Mouse (Mus musculus): Measurements from ENCODE around the gene Fam71e2. TPM values are rescaled to one million over a fixed set of nuclear protein-coding genes. Genes with fewer than 3 reads are reported as not detected.

The Fam71e2 gene
- not detected for polyA plus RNA-seq (2017; shearing (Covaris generic))

DNA sequence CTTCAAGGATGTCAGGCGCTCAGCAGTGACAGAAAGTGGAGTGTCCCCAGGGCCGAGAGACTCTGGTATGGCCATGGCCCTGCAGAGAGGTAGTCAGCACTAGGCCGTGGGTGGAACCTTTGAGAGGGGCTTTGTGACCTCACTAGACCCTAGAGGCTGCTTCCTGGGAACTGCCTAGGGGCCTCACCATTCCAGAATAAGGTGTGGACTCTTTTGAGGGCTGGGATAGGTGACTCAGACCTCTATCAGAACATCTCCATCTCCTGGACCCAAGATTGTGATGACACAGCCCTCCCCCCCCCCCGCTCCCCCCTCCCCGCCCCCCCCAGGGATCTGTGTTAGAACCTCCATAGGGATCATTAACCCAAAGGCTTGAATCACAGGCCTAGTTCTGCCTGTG lies at the start of gene Fam71e2:
Gene Fam71e2, minus strand, starts transcription at position 101 of the 400 bp plus-strand sequence.

DNA sequence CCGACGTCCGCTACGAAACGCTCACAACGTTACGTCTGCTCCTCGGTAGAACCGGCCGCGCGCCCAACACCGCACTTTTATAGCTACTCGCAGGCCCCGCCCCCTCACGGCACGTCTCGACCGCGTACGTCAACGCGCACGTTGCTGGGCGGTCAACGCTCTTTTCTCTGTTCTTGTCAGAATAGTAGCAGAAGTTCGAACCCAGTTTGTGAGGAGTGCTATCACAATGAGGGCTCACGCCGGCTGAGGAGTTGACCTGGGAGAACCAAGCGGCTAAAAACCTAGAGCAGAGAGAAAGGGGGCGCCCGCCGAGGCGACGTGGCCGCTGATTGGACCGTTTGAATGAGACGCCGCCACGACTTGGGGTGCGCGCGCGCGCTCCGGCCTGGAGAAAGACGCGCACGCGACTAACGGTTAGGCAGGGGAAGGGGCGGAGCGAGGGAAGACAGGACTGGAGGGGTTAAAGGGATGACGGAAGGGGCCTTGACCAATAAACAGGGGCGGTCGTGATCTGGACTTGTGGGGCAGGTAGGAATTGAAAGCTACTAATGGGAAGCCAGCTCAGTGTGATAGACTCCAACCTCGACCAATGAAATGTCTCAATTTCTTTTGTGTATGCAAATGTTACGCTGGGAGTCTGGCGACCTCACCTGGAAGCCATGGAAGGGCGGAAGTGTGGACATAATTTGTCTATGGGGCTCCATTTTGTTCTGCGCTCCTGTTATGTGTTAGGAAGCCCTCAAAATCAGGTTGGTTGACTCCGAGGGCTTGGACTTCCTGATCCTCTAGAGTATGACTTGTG lies 41.4 kb upstream of the Fam71e2 start, which contains the start of gene Ube2s:
Gene Ube2s, minus strand, starts transcription at position 288 of the 802 bp plus-strand sequence.

DNA sequence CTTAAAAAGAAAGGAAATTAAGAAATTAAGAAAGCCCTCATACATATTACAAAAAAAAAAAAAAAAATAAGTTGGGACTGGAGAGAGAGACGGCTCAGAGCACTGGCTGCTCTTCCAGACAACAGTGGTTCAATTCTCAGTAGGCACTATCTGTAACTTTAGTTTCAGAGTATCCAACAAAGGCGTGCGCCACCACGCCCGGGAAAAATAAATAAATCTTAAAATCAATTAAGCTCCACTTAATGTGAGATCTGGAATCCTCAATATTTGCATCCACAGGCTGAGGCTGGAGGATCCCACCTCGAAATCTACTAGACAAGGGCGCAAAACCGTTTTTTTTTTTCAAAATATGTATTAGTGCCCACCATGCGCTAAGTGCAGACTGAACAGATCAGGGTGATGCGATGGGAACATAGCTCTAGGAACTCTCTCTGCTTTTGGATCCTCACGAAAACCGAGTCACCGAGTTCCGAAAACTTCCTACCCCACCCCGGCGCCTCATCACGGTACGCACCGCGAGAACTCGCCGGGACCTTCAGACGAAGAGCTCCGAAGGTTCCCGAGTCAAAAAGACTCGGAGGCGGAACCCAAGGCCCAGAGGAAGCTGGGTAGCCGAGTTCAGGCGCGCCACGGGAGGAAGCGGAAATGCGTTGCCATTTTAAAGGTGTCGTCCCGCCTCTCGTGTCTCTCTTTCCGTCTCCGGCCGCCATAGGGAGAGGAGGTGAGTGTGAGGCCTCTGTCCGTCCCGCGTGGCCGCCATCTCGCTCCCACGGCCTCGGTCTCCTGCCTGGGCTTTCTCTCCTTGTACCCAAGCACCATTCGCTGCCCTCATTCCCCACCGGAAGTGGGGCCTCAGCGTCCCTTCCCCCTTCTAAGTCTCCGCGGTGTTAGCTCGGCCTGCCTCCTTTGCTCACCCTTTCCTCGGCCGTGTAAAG lies 21.4 kb upstream of the Fam71e2 start, which contains the start of gene Rpl28:
Gene Rpl28, plus strand, starts transcription at position 597 of the 935 bp plus-strand sequence.

DNA sequence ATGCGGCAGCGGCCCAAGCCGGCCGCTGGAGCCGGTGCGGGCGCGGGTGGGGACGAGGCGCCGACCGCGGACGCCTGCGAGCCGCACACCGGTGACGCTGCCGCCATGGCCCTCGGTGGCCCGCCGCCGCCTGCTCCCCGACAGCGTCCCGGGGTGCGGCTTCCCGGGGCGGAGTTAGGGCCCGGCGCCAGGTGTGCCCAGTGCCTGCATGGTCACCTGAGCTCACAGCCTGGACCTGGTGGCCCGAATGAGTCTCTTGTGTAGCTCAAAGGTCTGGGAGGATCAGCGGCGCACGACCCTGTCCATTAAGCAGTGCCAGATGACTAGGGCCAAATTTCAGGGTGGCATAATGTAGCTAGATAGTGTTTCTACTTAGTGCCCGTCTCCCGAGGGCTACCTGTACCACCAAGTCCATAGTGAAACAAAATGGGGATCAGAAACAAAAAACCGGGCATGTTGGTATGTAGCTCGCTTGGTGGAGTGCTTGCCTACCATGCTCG lies 18.4 kb upstream of the Fam71e2 start, which contains the start of gene Tmem238:
Gene Tmem238, minus strand, starts transcription at position 221 of the 500 bp plus-strand sequence.

DNA sequence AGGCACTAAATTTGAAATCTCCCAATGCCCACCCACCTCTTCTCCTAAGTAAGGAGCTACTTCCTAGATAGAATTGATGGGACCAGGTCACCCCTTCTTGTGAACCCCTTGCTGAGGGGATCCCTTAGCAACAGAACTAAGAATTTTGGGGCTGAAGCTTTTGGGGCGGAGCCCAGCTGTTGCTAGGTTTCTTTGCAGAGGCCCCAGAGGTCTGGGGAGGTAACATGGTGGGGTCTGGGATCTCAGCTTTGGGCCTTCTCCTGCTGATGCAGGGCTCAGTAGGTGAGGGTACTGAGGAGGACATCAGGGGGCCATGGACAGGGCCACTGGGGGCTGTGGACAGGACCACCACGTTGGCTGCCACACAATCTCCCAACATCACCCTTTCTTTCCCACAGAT lies 11.7 kb upstream of the Fam71e2 start, which contains the start of the genes Il11 and Tmem190:
Gene Il11, minus strand, starts transcription at position 101 of the 400 bp plus-strand sequence.
Gene Tmem190, plus strand, starts transcription at position 179 of the 400 bp plus-strand sequence.

DNA sequence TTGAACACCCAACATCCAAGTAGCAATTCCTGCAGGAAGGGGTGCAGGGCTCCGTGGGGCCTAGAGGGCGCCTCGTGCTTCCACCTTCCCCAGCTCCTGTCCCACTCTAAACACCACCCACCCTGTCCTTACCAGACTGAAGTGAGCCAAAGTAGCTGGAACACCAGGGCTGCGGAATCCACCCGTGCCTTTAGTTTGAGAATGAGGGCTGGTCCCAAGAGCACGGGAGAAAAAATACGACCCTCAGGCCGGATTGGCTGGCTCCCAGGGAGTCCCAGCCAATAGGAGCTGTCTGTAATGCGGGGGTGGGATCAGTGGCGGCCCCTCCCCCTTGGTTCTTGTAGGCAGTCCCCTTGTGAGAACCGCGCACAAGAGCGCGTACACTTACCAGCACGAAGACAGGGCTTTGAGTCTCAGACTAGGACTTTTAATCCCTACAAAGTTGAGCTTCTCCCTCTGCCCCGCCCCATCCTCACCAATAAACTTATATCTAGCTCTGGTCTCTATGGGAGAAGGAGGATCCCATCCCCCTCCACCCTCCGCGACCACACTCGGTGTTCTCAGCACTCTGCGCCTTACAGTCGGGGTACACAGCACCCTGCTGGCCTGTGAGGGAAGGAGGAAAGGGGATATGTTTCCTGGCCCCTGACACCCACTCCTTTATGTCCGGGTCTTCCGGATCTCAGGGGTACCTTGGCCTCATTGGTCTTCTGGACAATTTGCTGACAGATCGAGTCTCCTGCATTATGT lies 18.1 kb downstream of the Fam71e2 start, which contains the start of gene Cox6b2:
Gene Cox6b2, minus strand, starts transcription at position 274 of the 750 bp plus-strand sequence.

DNA sequence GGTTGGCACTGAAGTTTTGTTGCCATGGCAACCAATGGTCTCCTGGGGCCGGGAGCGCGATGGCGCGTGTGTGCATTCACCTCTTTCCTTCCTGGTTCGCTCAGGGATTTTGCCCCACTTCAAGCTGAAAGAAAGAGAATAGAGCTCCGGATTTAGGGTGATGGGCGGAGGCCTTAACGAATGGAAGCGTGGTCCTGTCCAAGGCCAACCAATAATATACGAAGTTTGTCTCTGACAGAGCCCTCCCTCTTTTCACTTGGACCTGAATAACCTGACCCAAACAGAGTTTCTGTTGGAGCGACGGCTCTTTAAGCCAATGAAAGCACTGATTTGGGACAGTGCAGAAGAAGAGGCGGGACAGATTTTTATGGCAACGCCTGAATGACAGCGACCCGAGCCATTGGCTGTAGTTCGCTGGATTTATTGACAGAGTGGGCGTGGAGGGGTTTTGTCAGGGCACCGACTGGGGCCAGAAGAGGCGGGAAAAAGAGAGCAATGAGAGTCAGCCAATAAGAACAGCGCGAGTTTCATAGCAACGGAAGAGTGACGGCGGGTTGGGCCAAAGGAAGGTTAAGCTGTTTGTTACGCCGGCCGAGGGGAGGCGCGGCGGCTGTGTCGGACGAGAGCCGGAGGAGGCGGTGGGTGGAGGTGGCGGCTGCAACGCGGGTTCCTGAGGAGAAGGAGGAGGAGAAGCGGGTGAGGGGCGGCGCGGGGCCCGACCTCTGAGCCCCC lies 31.4 kb downstream of the Fam71e2 start, which contains the start of gene Kmt5c:
Gene Kmt5c, plus strand, starts transcription at position 572 of the 732 bp plus-strand sequence.

DNA sequence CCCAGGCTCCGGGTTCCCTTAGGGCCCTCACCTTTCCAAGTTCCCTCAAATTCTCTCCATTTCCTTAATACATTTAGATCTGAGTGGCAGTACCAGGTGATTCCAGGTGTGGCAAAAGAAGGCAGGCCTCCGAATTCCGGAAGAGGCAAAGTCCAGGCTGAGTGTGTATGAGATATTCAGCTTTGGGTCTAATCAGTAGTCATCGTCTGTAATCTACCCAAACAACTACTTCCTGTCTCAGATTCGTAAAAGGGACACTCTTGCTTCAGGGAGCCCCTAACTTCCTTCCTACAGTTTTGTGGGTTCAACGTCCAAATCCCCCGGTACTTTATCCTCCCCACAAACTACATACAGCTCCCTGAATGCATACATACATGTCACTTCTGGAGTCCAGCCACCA lies 45.9 kb downstream of the Fam71e2 start, which contains the start of gene Tmem150b:
Gene Tmem150b, minus strand, starts transcription at position 81 of the 400 bp plus-strand sequence.

Other genes starting within 250 kb of the Fam71e2 start
- gene Tnni3, start 247.1 kb downstream of the Fam71e2 start, polyA plus RNA-seq (2017; shearing (Covaris generic)) = 0.47 TPM
- gene Dnaaf3, start 238.8 kb downstream of the Fam71e2 start, polyA plus RNA-seq (2017; shearing (Covaris generic)) = 0.39 TPM
- gene Syt5, start 223.8 kb downstream of the Fam71e2 start, polyA plus RNA-seq (2017; shearing (Covaris generic)) = 0.16 TPM
- gene Ptprh, start 167.3 kb downstream of the Fam71e2 start, polyA plus RNA-seq (2017; shearing (Covaris generic)) = not detected
- 11.1 TPM for gene Tmem86b, start 139.9 kb downstream of the Fam71e2 start, polyA plus RNA-seq (2017; shearing (Covaris generic))
- 300 TPM for gene Ppp6r1, start 112.3 kb downstream of the Fam71e2 start, polyA plus RNA-seq (2017; shearing (Covaris generic))
- gene Hspbp1, start 86.2 kb downstream of the Fam71e2 start, polyA plus RNA-seq (2017; shearing (Covaris generic)) = 77.3 TPM
- not detected for gene Brsk1, start 80.7 kb downstream of the Fam71e2 start, polyA plus RNA-seq (2017; shearing (Covaris generic))
- 0.11 TPM for gene Tmem150b, start 46.1 kb downstream of the Fam71e2 start, polyA plus RNA-seq (2017; shearing (Covaris generic))
- 33.5 TPM for gene Kmt5c, start 31.2 kb downstream of the Fam71e2 start, polyA plus RNA-seq (2017; shearing (Covaris generic))
- gene Cox6b2, start 18.2 kb downstream of the Fam71e2 start, polyA plus RNA-seq (2017; shearing (Covaris generic)) = 3.4 TPM
- gene Il11, start 11.6 kb upstream of the Fam71e2 start, polyA plus RNA-seq (2017; shearing (Covaris generic)) = not detected
- gene Tmem190, start 11.6 kb upstream of the Fam71e2 start, polyA plus RNA-seq (2017; shearing (Covaris generic)) = not detected
- gene Tmem238, start 18.4 kb upstream of the Fam71e2 start, polyA plus RNA-seq (2017; shearing (Covaris generic)) = 13.4 TPM
- gene Rpl28, start 21.6 kb upstream of the Fam71e2 start, polyA plus RNA-seq (2017; shearing (Covaris generic)) = 323 TPM
- gene Ube2s, start 41.3 kb upstream of the Fam71e2 start, polyA plus RNA-seq (2017; shearing (Covaris generic)) = 106 TPM
- gene Shisa7, start 73.4 kb upstream of the Fam71e2 start, polyA plus RNA-seq (2017; shearing (Covaris generic)) = not detected
- 33.3 TPM for gene Isoc2b, start 99.0 kb upstream of the Fam71e2 start, polyA plus RNA-seq (2017; shearing (Covaris generic))
- gene Isoc2a, start 105.9 kb upstream of the Fam71e2 start, polyA plus RNA-seq (2017; shearing (Covaris generic)) = 1.1 TPM
- gene Gm36210, start 135.2 kb upstream of the Fam71e2 start, polyA plus RNA-seq (2017; shearing (Covaris generic)) = not detected
- 2.6 TPM for gene Zfp628, start 143.9 kb upstream of the Fam71e2 start, polyA plus RNA-seq (2017; shearing (Covaris generic))
- 0.79 TPM for gene Nat14, start 150.7 kb upstream of the Fam71e2 start, polyA plus RNA-seq (2017; shearing (Covaris generic))
- gene Ssc5d, start 154.5 kb upstream of the Fam71e2 start, polyA plus RNA-seq (2017; shearing (Covaris generic)) = 0.17 TPM
- 0.25 TPM for gene Sbk2, start 193.1 kb upstream of the Fam71e2 start, polyA plus RNA-seq (2017; shearing (Covaris generic))
- not detected for gene Sbk3, start 199.9 kb upstream of the Fam71e2 start, polyA plus RNA-seq (2017; shearing (Covaris generic))
- gene Zfp579, start 224.9 kb upstream of the Fam71e2 start, polyA plus RNA-seq (2017; shearing (Covaris generic)) = 25.9 TPM
- 26.5 TPM for gene Zfp524, start 243.1 kb upstream of the Fam71e2 start, polyA plus RNA-seq (2017; shearing (Covaris generic))
- gene Fiz1, start 243.4 kb upstream of the Fam71e2 start, polyA plus RNA-seq (2017; shearing (Covaris generic)) = 46.1 TPM
- gene Gm44973, start 244.2 kb upstream of the Fam71e2 start, polyA plus RNA-seq (2017; shearing (Covaris generic)) = 11.4 TPM
- gene Zfp865, start 249.1 kb upstream of the Fam71e2 start, polyA plus RNA-seq (2017; shearing (Covaris generic)) = 11.8 TPM
- gene Ccdc106, start 249.3 kb upstream of the Fam71e2 start, polyA plus RNA-seq (2017; shearing (Covaris generic)) = not detected

All from CD4-positive, CD25-positive, alpha-beta regulatory T cell (primary cell).